Mouse (Mus musculus) G1E (cell line): ENCODE results near the gene Gstt1.

ENCODE experiments used
- CTCF ChIP-seq: IDR thresholded peaks from 2 replicates; pipeline ENCODE4 v1.5.1; 2012; ENCODE audit warnings: low read depth, low read length, inconsistent platforms, mixed read lengths
- GATA2 ChIP-seq: IDR thresholded peaks from 2 replicates; pipeline ENCODE4 v1.6.1; 2012; ENCODE audit warnings: low read depth, low read length, inconsistent platforms, borderline replicate concordance

- no peak for TF ChIP-seq GATA2
- TF ChIP-seq CTCF: no peak
Measured at GRCm38 (mm10) chr10:75789841-75790240, 8.5 kb downstream of the Gstt1 start.
